ENCODE assay signal across 8 mouse cellular contexts in the genomic region with DNA sequence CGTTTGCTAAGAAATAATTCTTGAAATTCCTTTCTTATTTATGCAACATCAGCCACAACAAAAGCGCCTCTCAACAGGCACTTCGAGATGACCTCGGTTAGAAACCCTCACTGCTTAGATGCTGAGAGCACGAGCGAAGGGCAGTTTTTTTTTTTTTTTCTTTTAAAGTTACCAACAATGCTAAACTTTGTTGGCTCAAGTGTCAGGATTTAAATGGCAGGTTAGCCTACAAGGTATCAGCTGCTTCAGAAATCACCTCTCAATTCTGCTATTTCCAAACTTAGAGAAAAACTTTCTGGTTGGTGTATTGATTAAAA.
DNase-seq lines count a peak whose midpoint lies in the region; ATAC-seq and TF ChIP-seq lines count a peak whose summit lies in the region.

No protein-coding gene starts in this region.

- intact Hi-C loops in heart, postnatal 10 days (cut with DNase I): loop anchor here (2.0 to 5.0 kb wide), 3 partner anchors 66 to 493 kb away; partner anchors contain the start of gene Foxp1

- no peaks in the 10 kb centered on the region for H3K27me3 ChIP-seq in heart, embryonic 13.5 days (replicated peaks)
- H3K27me3 ChIP-seq in E14TG2a.4 (ENCODE audit: insufficient read depth, low read length): no peaks in the 10 kb centered on the region
- 0 out of 2 replicates have a peak, but pooled peaks cover 6% of the 10 kb centered on the region for H3K27me3 ChIP-seq in forebrain, embryonic 16.5 days (replicated peaks; ENCODE audit: control insufficient read depth, insufficient read depth, low read length)
- H3K27me3 ChIP-seq in liver, postnatal 0 days (ENCODE audit: insufficient read depth, low read length): no peaks in the 10 kb centered on the region

- DNase-seq in heart, postnatal 10 days: no peak
- DNase-seq in liver, postnatal 0 days: no peak
- no peak for DNase-seq in frontal cortex, adult 2 months (ENCODE audit: extremely low spot score in 1 of 2, low spot score in 1 of 2)

- TF ChIP-seq EP300 in liver, postnatal 0 days (IDR thresholded peaks at IDR 0.05; ENCODE audit: low read depth): no peak

- H3K27ac ChIP-seq in heart, embryonic 13.5 days (replicated peaks): peak overlapping the region; percentile 97
- H3K27ac ChIP-seq in forebrain, embryonic 16.5 days (ENCODE audit: low read length): no peak overlapping the region; the same call in 1 of the 2 replicates
- H3K27ac ChIP-seq in liver, postnatal 0 days (ENCODE audit: low read depth): peak overlapping the region; percentile 80

- peak overlapping the region; percentile 81 for H3K4me2 ChIP-seq in heart, embryonic 13.5 days
- H3K4me2 ChIP-seq in forebrain, embryonic 16.5 days (ENCODE audit: low read length): peak overlapping the region; percentile 84
- H3K4me2 ChIP-seq in liver, postnatal 0 days (ENCODE audit: low read depth, low read length): peak overlapping the region; percentile 83

- peak overlapping the region; percentile 73 for H3K4me3 ChIP-seq in heart, embryonic 13.5 days
- H3K4me3 ChIP-seq in E14TG2a.4 (replicated peaks; ENCODE audit: low read length): peak overlapping the region; percentile 86
- H3K4me3 ChIP-seq in forebrain, embryonic 16.5 days (replicated peaks; ENCODE audit: low read length): peak overlapping the region; percentile 61
- peak overlapping the region; percentile 67 for H3K4me3 ChIP-seq in liver, postnatal 0 days (ENCODE audit: low read depth, low read length)

- H3K9ac ChIP-seq in heart, embryonic 13.5 days: peak overlapping the region; percentile 97
- peak overlapping the region; percentile 71 for H3K9ac ChIP-seq in forebrain, embryonic 16.5 days (replicated peaks; ENCODE audit: low read depth, low read length)
- H3K9ac ChIP-seq in liver, postnatal 0 days (replicated peaks): peak overlapping the region; percentile 77

- peaks cover 61% of the 10 kb centered on the region for H3K4me1 ChIP-seq in heart, embryonic 13.5 days
- peaks cover 80% of the 10 kb centered on the region for H3K4me1 ChIP-seq in E14TG2a.4 (replicated peaks; ENCODE audit: low read depth, low read length)
- H3K4me1 ChIP-seq in forebrain, embryonic 16.5 days (replicated peaks; ENCODE audit: control insufficient read depth, insufficient read depth, low read length): peaks cover 24% of the 10 kb centered on the region
- peaks cover 47% of the 10 kb centered on the region for H3K4me1 ChIP-seq in liver, postnatal 0 days (ENCODE audit: insufficient read depth)

- TF ChIP-seq CTCF in E14TG2a.4 (conservative IDR thresholded peaks at IDR 0.05; ENCODE audit: low read length): no peak
- no peak for TF ChIP-seq CTCF in liver, postnatal 0 days (IDR thresholded peaks at IDR 0.05; ENCODE audit: low read depth)

- H3K9me3 ChIP-seq in heart, embryonic 13.5 days: no peaks in the 10 kb centered on the region
- no peaks in the 10 kb centered on the region for H3K9me3 ChIP-seq in E14TG2a.4 (ENCODE audit: low read length)
- no peaks in the 10 kb centered on the region for H3K9me3 ChIP-seq in forebrain, embryonic 16.5 days (ENCODE audit: control insufficient read depth, low read length)
- H3K9me3 ChIP-seq in liver, postnatal 0 days (ENCODE audit: low read length): no peaks in the 10 kb centered on the region

- no peaks in the 10 kb centered on the region for H3K36me3 ChIP-seq in heart, embryonic 13.5 days
- H3K36me3 ChIP-seq in E14TG2a.4 (ENCODE audit: insufficient read depth, low read length): peaks cover 8% of the 10 kb centered on the region
- no peaks in the 10 kb centered on the region for H3K36me3 ChIP-seq in forebrain, embryonic 16.5 days (ENCODE audit: control insufficient read depth, insufficient read depth)
- H3K36me3 ChIP-seq in liver, postnatal 0 days (replicated peaks; ENCODE audit: insufficient read depth, low read length): no peaks in the 10 kb centered on the region

- 3% methylated on average over 6 of the region's 6 CpGs for WGBS in heart, embryonic 13.5 days
- WGBS in forebrain, embryonic 16.5 days: 6% methylated on average over 6 of the region's 6 CpGs
- WGBS in liver, postnatal 0 days (ENCODE audit: insufficient replicate concordance): 3% methylated on average over 6 of the region's 6 CpGs

- no peak for ATAC-seq in heart, embryonic 13.5 days (ENCODE audit: extremely low read depth, insufficient number of reproducible peaks, low FRiP score, low TSS enrichment)
- no peak for ATAC-seq in forebrain, embryonic 16.5 days
- ATAC-seq in liver, postnatal 0 days: no peak
- no peak for ATAC-seq in activated CD4-positive, CD25-positive, alpha-beta regulatory T cell, adult 4 months
- no peak for ATAC-seq in inflammation-experienced regulatory T-cells, adult 6 months
